Mouse (Mus musculus) brain, adult 2 months (tissue): ENCODE data around the gene Sgms1.

Experiments
- DNase-seq: peaks from one replicate; pipeline ENCODE4 v3.0.0; 2011; ENCODE audit warnings: low read depth, low spot score

The Sgms1 gene

GRCm38 (mm10) chr19:32389001-32389871 is at the start of gene Sgms1:
Sgms1 (minus strand) TSS chr19:32389714.
- peak; percentile 97 for DNase-seq

DNA sequence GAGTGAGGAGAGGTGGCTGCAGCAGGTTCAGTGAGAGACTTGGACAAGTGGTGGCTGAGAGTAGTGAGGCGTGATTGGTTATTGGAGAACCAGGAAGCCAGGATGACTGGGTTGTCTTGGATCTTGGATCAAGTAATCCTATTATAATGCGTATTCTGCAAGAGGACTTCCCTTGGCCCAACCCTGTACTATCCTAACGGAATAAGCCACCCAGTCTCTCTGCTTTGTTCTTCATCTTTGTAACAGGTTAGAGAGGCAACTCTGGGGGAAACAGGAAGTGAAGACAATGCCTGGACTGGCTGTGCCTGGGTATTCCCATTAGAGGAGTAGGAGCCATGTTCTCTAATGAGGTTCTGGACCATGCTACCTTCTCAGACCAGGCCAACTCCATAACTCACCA is 36.3 kb upstream of the Sgms1 start:
- DNase-seq, result no peak

- no peak for DNase-seq
These were observed 35.2 kb upstream of the Sgms1 start for GRCm38 (mm10) chr19:32424706-32425105.

- DNase-seq, result peak; percentile 7
These were observed 29.6 kb upstream of the Sgms1 start for GRCm38 (mm10) chr19:32419069-32419468.

DNA sequence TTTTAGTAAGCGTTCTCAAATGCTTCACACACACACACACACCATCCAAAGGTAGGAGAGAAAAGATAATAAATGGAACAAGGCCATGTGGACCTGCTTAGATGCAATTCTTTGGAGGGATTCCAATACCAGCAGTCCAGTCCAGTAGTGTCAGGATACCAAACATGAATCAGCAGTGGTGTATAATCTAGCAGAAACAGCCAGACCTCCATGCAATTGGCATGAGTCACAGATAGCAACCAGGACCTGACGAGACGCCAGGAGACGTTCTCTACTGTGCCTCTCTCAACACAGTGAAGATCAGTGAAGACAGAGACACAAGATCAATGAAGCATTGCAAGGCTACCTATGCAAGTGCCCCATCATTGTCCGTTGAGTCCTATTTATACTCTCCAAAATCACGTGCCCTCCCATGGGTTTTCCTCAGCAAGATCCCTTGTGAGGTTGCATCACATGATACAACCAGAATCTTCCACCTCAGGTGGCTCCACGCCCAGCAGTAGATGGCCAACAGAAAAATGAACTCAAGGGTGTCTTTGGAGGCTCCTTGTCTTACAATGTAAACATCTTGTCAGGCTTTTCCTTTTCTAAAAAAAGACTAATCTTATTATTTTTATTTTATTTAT is 27.3 kb upstream of the Sgms1 start:
- DNase-seq, result no peak

DNA sequence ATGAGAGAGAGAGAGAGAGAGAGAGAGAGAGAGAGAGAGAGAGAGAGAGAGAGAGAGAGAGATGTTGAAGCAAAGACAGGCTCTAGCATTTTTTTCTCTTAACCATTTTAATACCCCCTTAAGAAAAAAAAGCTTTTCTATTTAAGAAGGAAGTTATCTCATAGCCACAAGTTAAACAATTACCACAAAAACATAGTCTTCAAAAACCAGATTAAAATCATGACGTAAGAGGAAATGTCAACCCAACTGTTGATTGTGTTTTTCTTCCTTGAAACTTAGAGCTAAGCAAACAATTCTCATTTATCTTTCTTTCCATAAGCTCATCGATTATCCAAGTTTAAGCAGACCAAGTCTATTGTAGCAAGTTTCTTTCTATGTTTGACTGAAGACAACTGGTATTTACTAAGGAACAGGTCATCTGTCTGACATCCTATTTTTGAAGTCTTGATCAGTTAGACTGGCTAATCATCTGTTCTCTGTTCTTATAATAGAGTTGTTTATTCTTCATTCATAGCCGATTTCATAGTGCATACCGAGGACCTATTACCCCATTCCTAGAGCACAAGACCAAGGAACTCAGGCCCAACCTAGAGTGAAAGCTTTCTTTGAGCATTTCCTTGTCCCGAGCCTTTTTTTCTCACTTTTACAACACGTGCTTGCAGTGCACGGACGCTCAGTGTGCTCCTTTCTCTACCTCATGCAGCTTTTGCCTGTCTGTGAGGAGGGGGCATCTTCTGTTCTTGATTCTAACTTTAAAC is 20.3 kb upstream of the Sgms1 start:
- DNase-seq, result no peak

DNA sequence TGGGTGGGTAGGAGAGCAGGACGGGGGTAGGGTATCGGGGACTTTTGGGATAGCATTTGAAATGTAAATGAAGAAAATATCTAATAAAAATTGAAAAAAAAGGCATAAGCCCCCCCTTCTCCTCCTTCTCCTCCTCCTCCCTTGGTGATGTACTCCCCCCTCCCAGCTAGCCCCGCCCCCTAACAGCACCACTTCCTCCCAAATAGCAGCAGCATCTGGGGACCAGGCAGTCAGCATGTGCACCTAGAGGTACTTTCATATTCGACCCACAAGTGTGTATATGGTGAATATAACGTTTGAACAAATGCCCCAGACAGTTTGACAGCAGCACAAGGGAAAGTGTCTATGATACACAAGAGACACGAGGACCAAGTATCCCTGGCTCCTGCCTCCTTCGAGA is 17.2 kb upstream of the Sgms1 start:
- DNase-seq, result no peak

- no peak for DNase-seq
These were observed 14.9 kb upstream of the Sgms1 start for GRCm38 (mm10) chr19:32404386-32404785.

DNA sequence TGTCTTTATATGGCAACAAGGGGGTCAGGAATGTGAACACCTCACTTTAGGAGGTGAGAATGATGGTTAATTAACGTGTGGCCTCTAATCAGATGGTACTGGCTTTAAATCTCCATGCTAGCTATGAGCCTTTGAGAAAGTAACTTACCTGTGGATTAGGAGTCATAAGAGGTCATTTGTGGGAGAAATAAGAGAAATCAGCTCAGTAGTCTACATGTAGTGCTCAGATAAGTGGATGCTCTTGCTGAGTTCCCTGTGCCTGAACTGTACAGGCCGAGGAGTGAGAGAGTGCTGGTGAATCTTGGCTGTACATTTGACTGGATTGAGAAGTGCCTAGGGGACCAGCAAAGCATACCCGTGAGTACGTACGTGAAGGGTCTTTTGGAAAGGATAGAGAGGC is 14.3 kb upstream of the Sgms1 start:
- DNase-seq, result no peak

DNA sequence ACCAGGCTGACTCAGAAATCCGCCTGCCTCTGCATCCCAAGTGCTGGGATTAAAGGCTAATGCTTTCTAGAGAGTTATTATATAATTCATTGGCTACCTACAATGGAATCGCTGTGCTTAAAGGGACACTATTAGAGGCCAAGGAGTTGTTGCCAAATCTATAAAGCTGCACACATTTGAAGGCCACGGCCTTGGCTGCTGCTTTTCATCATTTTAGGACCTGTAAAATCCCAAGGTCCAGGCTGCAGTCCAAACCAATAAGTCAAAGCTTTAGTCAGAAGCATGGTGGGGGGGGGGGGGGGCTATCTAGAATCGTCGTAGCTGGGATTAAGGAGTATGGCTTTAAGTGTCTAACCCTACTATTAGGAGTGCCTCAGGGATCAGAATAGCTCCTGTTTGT is 9.0 kb upstream of the Sgms1 start:
- no peak for DNase-seq

DNA sequence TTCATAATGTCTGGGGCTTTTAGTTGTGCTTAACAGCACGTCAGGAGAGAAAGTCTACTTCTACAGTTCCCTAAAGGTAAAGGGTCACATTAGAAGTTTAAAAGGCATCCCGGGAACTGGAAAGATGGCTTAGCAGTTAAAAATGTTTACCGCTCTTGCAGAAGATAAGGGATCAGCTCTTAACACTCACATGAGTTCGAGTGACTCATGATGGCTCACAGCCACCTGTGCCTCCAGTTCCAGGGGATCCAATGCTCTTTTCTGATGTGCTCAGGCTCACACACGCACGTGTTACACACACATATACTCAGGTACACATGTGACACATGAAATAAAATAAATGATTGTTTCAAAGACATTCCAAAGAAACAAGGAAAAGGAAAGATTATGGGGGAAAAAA is 6.8 kb upstream of the Sgms1 start:
- no peak for DNase-seq

DNA sequence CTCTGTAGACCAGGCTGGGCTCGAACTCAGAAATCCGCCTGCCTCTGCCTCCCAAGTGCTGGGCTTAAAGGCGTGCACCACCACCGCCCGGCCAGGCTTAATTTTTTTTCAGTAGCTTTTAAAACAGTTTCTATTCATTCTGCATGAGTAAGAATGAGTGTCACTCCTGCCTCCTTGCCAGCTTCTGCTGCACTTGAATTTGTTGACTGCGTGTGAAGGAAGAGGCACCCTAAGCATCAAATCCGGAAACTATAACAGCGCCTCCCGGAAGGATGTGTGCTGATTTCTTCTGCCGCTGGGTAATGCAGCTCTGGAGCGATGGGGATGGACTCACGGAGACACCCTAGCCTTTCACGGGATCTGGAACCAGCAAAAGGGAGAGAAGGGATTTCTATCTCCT is 5.3 kb upstream of the Sgms1 start:
- peak; percentile 52 for DNase-seq

DNA sequence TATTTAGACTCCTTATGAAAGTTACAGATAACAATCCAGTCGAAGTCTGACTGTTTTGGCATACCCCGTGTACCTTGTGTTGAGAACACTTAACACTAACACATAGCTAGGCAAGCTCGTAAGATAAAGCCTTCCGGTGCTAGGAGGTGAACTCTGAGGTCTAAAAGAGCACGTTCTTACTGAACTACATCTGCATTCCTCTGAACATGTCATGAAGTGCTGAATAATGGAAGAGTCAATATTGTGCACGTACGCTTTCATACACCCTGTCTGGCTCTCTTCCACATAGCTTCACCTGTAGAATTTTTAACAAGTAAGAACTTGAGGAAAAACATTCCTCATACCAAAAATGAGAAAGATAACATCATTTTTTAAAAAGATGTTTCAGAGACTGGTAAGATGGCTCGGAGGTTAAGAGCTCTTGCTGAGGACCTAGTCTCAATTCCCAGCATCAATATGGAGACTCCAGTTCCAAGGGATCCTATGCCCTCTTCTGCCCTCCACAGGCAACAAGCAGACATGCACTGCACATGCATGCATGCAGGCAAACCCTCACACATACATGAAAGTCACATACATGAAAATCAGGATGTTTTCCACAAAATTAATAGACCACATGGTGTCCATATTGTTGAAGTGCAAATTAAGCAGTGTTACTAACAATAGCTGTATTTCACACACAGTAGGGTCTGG is 4.4 kb upstream of the Sgms1 start:
- DNase-seq, result no peak

GRCm38 (mm10) chr19:32393092-32393745 is 3.7 kb upstream of the Sgms1 start:
- DNase-seq, result no peak

- no peak for DNase-seq
These were observed 1.9 kb upstream of the Sgms1 start for GRCm38 (mm10) chr19:32391441-32391840.

DNA sequence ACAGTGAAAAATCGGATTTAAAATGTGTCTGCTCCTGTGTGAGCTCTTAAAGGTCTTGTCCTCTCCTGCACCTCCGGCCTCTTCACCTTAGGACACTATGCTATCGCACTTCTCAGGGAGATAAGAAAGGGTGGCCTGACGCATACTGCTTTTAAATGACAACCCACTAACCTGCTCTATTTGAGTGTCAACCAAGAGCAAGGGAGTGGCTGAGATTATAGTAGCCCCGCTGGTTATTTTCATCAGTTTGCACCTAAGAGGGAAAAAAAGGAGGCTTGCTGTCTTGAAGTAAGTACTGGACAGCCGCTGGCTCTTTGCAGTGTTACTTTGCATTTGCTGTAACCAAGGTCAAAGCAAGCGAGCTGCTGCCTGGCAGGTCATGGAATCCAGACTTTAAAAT is 602 bp upstream of the Sgms1 start:
- no peak for DNase-seq

GRCm38 (mm10) chr19:32388191-32388921 is 1.2 kb downstream of the Sgms1 start:
- DNase-seq, result peak; percentile 98

DNA sequence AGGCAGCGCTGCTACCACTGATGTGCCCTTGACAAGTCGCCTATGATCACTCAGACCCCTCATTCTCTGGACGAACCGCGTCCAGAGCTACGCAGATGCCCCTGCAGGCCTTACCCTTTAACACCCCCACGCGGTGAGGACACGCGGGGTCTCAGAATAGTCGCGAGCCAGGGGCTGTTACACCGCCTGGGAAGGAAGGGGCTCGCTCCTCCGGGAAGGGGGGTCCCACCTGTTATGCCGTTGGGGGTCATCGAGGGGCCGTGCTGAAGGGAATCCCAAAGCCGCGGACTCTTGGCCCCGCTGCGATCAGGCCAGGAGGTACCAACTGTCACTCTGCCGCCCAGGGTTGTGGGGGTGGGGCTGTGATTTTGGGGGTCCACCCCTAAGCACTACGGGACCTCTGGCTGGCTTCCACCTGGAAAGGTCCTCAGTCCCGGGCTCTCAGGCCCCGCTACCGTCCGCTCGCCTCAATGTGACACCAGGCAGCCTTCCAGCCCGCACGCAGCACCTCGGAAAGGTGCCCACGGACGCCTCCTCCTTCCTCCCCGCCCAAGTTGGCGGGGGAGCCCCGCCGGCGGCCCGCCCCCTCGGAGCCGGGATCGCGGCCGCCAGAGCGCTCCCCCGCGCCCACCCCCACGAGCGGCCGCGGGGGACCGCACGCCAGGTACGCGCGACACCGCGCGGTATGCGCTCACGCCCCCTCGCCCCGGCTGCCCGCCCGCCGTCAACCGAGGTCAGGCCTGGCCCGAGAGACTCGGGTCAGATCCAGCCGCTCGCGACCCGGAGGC is 1.9 kb downstream of the Sgms1 start:
- DNase-seq, result peak; percentile 64

DNA sequence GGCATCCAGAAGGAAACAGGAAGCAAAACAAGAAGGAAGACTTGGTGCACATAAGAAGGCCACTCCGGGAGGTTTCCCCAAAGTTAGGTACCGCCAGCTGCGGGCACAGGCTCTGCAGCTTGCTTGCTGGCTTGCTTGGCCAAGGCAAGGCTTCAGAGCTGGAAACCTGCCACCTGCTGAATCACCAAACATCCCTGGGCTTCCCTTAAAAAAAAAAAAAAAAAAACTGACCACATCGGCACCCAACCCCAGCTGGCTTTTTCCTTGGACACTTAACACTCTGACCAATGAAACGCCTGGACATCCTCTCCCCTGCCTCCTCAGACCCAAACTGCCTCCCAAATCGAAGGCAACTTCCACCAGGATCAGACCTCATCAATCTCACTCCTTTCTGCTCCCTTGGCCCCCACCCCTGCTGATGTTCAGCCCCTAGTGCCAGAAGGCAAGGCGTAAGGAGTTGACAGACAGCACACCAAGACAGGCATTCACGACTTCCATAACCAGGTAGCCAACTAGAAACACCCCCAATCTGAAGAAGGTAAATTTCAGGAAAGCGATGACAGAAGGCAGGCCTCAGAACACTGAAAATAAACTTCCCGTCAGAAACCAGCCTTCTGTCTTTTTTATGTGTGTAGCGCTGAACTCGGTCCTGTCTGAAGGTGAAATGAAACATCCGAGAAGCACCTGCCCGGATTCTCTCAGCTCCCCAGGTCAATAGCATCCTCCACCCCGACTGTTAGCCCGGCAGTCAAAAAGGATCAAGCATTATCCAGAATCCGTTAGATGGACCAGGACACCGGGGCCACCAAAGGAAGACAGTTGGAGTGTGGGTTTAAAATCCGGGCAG is 2.7 kb downstream of the Sgms1 start:
- DNase-seq, result peak; percentile 89
